Mouse (Mus musculus) mouse embryonic stem cell (cell line): Measurements from ENCODE around the gene Cnot2.

Source experiments
- in situ Hi-C, 2 experiments: fragments of 300-500 bp; cut with MboI; formaldehyde crosslinking; loops; 1 replicate in 1 of 2; 3 replicates in 1 of 2; pipeline ENCODE4 v1.14.3; 2019 to 2020; ENCODE audit warnings: low sequenced_read_pairs in 2 of 2, low pct_unique_long_range_greater_than_20kb in 1 of 2, mixed read lengths in 1 of 2; ENCODE audit not compliant: unreplicated experiment in 1 of 2

Cnot2 gene

GRCm38 (mm10) chr10:116564828-116565602 lies 16.3 kb downstream of the Cnot2 start:
- in situ Hi-C loops = no loop called here

DNA sequence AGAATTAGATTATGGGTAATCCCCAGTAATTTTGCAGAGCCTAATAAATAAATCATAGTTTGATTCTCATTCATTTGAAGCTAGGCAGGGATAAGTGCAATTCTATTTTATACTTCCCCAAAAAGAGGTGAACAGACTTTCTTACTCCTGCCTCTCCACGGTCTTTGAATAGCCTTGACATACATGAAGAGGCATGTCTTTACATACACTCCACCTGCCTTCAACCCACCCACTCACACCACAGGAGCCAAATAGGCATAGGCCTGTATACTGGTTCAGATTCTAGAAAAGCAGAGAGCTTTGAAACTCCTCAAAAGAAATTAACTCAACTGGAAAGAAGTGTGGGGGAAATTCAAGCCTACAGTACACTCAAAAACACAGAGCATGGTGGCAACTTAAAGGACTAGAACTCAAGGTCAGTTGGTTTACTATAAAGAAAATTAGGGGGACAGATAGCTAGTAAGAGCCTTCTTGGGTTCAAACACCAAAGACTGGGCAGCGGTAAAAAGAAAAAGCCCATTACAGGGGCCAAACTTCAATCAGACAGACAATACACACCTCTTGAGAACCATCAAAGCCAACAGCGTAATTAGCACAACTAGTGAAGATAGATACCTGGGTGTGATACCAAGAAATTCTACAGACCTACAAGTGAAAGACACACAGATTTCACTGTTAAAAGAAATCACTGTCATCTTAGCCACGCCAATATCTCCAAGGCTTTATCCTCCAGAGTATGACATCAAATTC lies 18.4 kb downstream of the Cnot2 start:
- in situ Hi-C loops = no loop called here

- in situ Hi-C loops = no loop called here
Measured at GRCm38 (mm10) chr10:116562210-116562609, 19.1 kb downstream of the Cnot2 start.

DNA sequence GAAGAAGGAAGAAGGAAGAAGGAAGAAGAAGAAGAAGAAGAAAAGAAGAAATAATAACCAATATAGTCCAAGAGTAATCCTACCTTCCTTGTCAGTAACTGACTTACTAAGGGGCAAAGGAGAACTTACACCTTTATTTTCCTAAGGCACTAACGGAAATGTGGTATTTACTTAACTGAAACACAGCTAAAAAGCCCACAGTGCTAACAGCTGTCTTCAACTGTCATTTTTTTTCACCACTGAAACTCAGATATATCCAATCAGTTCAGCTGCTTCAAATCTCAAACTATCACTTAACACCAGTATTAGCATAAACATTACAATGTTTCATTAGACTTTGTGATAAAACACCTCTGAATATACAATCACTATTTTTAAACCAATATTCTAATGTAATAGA lies 22.1 kb downstream of the Cnot2 start:
- in situ Hi-C loops = no loop called here

DNA sequence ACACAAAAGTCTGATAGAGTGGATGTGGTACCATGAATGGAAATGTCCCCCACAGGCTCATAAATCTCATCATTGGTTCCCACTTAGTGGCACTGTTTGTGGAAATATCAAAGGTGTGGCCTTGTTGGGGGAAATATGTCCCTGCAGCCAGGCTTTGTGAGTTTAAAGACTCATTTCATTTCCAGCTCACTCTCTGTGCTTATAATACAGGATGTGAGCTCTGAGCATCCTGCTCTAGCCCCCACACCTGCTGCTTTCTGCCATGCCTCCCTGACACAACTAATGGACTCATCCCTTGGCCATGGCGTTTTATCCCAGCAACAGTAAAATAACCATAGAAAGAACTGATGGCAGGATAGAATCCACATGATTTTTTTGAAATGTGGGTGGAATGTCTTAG lies 24.1 kb downstream of the Cnot2 start:
- in situ Hi-C loops = no loop called here

GRCm38 (mm10) chr10:116554434-116554833 lies 26.9 kb downstream of the Cnot2 start:
- in situ Hi-C loops = no loop called here

GRCm38 (mm10) chr10:116547958-116548357 lies 33.4 kb downstream of the Cnot2 start:
- in situ Hi-C loops = no loop called here

GRCm38 (mm10) chr10:116546177-116546576 lies 35.1 kb downstream of the Cnot2 start:
- in situ Hi-C loops = no loop called here

DNA sequence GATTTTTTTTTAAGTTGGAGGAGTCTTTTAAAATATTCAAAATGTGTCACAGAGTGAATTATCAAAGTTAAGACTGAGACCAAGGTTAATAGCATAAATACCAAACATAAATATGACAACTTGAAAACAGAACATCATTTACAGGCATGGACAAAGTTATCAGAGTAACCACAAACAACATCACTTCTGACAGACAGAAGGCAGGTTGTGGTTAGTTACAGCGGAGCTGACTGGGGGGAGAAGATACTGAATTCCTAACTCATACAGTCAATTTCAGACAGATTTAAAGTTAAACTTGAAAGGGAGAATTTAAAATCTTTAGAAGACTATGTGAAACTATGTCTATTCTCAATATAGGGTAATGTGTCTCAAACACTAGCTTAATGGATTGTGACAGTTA lies 38.2 kb downstream of the Cnot2 start:
- in situ Hi-C loops = no loop called here

DNA sequence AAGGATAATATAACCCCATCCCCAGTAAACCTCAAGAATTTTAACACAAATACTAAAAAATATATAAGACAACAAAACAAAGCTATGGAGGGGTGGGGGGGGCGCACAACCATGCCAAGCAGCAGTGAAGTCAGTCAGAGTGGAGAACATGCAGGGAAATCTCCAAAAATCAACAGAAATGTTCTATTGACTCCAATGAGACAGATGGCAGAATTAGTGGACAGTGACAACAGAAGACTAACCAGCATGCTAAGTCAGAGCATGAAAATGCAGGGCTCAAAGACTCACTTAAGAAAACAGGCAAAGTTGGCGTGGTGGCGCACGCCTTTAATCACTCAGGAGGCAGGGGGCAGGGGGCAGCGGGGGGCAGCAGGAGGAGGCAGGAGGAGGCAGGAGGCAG lies 40.6 kb downstream of the Cnot2 start:
- in situ Hi-C loops = no loop called here

- in situ Hi-C loops = no loop called here
Measured at GRCm38 (mm10) chr10:116537495-116537894, 43.8 kb downstream of the Cnot2 start.

DNA sequence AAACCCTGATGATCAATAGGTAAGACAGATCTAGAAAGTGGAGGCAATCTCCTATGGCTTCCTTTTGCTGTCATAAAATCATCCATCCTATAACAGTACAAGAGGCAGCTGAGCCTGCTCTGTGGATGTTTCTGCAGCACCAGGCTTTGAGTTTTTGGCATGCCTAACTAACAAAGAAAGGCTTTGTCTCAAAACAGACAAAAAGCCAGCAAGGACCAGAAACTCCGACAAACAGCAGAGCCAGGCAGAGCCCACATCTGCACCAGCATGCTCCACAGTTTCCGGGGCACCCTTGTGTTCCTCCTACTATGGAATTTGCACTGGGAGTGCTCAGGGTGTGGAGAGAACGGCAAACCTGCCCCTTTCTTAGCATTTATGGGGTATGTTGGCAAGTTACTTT lies 47.0 kb downstream of the Cnot2 start:
- in situ Hi-C loops = no loop called here

DNA sequence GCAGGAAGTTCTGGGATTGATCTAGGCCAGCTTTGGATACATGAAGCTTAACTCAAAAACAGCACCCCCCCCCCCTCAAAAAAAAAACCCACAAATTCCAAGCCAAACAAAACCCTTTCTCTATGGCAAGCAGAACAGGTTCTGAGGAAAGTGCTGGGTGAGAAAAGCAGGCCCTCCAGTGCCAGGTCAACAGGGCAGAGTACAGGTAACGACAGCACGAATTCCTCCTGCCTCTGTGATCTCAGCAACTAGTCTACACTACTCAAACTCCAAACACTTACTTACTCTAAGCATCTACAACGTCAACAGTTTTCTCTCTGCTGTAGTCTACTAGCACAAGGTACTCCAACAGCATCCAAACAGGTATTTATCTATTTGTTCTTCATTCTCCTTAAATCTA lies 48.8 kb downstream of the Cnot2 start:
- in situ Hi-C loops = no loop called here

- in situ Hi-C loops = no loop called here
Measured at GRCm38 (mm10) chr10:116531063-116531462, 50.2 kb downstream of the Cnot2 start.

DNA sequence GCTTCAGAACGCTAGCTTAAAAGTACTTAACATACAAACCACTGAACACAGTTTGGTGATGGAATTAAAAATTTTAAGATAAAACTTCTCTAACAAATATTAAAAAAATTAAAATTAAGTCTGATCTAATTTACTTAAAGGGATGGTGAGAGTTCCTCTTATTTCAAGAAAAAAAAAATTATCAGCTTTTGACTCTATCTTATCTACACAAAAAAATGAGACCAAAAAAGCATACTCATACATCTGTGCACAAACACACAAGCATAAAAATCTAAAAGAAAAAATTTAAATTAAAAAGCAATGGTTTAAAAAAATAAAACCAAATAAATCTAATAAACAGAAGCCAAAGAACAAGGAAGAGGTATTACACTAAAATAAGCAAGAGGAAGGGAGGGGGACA lies 61.7 kb downstream of the Cnot2 start:
- in situ Hi-C loops = no loop called here

- in situ Hi-C loops = no loop called here
Measured at GRCm38 (mm10) chr10:116515590-116515989, 65.7 kb downstream of the Cnot2 start.

GRCm38 (mm10) chr10:116515158-116515557 lies 66.2 kb downstream of the Cnot2 start:
- in situ Hi-C loops = no loop called here

DNA sequence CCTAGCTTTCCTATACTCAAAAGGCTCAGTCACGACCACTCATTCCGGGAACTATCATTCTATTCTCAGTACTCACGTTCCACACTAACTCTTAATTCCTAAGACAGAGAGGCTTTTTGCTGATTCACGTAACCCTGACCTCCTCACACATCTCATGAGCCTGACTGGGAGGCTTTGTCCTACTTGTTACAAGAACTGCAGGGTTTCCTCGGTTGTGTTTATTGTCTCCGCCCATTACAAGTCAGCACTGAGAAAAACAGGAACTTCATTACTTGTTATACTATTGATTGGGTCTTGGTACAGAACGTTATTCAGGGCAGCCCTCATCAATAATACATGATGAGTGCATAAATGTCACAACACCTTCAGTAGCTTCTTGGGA lies 68.1 kb downstream of the Cnot2 start:
- in situ Hi-C loops = no loop called here

- in situ Hi-C loops = no loop called here
Measured at GRCm38 (mm10) chr10:116512521-116513253, 68.6 kb downstream of the Cnot2 start.
